Mouse (Mus musculus): Measurements from ENCODE around the gene Camsap1.

DNA sequence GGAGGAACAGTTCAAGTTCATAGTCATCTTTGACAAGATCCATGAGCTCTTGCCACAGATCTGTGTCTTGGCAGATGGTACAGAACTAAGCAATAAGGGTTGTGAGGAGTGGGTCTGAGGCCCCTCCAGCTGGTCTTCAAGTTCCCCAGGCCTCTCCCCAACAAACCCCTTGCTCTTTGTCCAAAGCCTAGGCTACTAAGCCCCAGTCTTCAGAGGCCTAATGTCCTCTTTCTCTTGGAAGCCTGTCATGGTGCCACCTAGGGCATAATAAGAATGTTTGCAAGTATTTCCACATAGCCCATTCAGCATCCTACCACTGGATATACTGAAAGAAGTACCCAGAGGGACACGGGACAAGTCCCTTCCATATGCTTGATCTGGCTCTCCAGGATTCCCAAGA is 39.5 kb upstream of the Camsap1 start:
- TF ChIP-seq POLR2A (IDR thresholded peaks at IDR 0.05; ENCODE audit: borderline replicate concordance, insufficient read depth, low read length): no peak
- no peak for TF ChIP-seq CTCF (IDR thresholded peaks at IDR 0.05; ENCODE audit: borderline replicate concordance, insufficient read depth, low read depth, low read length)
